Mouse (Mus musculus): ENCODE data around the gene Leng8.

Gene Leng8

DNA sequence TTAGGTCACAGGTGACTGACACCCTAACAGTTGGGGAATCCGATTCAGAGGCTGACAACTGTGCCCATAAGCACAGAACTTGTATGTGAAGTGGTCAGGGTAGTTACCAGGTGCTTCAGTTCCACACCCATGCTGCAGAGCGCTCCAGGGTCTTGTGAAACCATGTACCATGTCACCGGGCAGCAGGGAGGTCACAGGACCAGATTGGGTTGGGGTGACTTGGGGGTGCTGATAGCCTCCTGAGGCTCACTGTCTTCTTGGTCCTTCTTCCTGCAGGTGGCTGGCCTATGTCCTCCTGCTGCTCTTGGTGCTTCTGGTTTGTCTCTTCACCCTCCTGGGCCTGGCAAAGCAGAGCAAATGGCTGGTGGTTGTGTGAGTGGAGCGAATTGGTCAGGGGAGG, 8.9 kb upstream of the Leng8 start:
- DNase-seq: no peak

DNA sequence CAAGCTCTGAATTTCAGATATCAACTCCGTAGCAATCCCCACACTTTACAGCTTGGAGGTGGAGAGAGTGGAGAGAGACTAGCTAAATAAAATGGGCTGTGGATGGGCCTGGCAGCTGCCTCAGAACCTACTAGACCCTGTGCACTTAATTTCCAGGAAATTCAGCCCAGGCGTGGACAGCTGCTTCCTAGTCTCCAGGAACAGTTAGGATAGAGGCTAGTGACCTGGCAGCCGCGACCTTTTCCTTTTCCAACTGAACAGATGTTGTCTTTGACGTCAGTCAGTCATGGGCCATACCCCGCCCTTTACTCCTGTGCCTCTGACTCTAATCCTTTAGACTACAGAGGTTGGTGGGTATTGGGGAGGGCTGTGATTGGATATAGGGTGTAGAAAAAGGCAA, 8.0 kb upstream of the Leng8 start:
- DNase-seq: no peak

DNA sequence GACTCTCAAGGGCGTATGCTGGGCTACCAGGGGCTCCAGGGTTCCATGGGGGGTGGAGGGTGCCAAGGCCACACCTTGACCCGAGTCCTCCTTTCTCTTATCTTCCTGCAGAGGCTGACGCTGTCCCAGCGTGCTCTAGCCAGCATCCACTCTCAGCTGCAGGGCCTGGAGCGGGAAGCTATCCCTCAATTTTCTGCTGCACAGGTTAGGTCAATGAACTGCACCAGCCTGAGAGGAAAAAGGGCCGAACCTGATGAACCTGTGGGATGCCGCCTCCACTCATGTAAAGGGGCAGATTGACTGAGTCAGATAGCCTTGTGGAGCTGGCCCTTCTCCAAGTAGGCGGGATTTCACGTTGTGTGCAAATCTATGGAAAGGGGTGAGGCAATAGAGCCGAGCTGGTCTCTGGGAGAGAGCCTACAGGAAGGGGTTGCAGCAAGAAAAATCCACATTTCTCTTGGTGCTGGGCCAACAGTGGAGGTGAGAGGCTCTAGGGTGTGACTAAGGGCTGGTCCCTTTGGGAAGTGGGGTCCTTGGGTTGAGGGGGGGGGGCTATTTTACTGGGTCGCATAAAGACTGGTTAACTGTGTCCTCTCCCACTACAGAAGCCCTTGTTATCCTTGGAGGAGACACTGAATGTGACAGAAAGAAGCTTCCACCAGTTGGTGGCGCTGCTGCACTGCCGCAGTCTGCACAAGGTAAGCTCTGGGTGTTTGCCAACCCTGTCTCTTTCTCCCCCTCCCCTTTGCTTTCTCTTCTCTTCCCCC, 6.0 kb upstream of the Leng8 start:
- peak; percentile 89 to 93 for DNase-seq

DNA sequence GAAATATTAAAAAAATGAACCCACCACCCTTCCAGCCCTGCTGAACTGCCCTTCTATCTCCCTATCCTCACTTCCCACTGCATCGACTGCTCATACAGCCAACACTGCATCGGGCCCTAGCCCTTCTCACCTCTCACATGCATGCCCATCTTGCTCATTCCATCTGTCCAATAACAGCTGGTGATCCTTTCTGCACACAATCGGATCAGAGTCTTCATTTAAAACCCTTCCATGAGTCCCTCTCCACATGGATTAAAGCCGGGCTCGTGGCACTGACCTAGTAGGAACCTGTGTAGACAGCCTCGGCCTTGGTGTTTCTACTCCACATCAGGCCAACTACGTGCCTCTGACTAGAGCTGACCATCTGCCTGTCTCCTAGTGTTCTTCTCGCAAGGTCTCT, 4.9 kb upstream of the Leng8 start:
- DNase-seq: no peak

DNA sequence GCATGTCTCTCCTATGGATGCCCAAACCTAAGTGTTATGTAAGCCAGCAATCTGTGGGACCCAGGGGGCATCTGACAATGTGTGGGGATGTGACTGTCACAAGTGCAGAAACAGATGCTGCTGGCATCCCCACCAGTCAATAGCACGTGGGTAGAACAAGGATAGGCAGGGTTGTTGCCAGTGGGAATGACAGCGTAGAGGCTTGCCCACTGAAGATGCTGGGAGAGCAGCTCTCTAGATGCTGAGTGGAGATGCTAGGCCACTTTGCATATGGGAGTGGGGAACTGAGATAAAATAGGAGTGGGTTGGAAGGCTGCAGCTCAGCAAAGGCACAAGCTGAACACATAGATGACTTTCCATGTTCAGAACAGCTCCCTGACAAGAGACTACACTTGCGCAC, 4.3 kb upstream of the Leng8 start:
- DNase-seq: no peak

DNA sequence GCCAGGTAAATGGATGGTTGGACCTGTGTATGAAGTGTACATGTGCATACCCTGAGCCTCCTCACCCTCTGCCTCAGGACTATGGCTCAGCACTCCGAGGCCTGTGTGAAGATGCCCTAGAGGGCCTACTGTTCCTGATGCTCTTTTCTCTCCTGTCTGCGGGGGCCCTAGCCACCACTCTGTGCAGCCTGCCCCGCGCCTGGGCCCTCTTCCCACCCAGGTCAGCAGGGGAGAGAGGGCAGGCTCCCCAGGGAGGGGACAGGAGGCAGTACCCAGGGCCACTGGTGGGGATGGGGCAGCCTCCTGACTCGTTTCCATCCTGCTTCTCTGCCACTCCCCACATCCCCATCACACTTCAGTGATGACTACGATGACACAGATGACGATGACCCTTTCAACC, 3.8 kb upstream of the Leng8 start:
- no peak for DNase-seq

DNA sequence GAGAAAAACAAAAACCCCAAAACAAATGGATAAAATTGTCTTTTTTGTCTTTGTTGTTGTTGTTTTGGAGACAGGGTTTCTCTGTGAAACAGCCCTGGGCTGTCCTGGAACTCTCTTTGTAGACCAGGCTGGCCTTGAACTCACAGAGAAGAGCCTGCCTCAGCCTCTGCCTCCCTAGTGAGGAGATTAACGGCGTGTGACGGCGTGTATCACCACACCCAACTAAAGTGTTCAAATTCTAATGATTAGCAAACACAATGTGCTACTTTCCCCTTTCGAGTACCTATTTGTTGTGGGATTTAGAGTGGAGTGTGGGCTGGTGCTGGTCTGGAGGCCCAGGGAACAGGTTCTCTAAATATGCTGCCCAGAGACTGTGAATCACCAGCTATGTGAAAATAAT, 1.9 kb upstream of the Leng8 start:
- no peak for DNase-seq

DNA sequence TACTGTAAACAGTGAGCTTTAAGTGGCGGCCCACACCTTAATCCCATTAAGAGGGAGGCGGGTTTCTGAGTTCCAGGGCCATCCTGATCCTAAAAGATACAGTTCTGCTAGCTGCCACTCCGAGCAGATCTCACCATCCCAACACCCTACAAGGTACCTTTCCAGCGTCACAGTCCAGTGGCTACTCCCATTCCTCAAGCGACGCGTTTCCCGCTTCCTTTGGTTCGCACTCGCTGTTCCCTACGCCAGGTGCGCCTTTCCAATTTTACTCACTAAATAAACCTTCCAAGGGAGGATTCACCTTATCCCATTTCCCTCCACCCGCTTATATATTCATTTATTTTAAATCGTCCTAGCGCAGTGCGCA, 452 bp upstream of the Leng8 start:
- DNase-seq: no peak

DNA sequence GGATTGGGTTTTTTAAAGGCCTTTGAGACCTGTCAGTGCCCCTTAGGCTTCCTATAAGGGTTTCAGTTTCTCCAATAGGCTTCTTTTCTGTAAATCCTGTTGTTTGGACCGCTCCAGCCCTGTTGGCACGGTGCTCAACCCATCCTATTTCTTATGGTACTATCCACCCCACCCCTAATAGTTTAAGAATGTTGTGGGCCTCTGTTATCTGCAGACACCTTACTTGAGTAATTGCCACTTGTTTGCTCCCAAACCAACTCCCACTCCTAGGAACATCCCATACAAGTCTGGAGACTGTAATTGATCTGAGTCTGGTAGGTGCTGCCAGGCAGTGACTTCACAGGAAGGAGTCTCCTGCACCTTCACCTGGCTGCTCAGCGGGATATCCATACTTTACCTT, 907 bp downstream of the Leng8 start:
- peak in 1 of 2 experiments; percentile 12 for DNase-seq

DNA sequence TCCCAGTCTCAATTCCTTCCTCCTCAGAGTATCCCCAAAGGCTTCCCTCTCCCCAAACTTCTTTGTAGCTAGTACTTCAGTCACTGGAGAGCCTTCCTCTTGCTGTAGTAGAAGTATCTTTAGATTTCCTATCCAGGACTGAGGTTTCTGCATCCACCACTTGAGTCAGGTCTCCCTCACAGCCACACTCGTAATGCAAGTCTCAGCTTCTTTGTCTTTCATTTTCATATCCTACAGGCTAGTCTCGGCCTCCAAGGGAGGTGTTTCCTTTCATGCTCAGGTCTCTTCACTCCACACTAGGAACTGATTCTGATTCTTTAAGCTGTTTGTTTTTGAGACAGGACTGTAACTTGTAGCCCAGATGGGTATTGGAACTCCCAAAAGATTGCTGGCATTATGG, 1.3 kb downstream of the Leng8 start:
- peak in 1 of 2 experiments; percentile 2 for DNase-seq

DNA sequence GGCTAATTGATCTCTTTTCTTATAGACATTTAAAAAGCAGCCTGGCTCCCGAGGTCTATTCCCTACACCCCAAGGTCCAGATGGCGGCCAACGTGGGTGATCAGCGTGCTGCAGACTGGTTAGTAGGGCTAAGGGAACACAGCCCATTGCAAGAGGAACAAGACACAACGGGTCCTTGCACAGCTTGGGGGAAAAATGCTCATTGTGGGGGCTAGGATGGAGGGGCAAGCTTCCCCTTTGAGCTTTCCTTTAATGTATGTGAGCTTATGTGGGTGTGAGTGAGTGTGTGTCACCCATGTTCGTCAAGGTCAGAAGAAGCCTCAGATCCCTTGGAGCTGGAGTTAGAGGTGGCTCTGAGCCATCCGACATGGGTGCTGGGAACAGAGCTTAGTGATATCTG, 1.8 kb downstream of the Leng8 start:
- peak in 1 of 2 experiments; percentile 1 for DNase-seq

DNA sequence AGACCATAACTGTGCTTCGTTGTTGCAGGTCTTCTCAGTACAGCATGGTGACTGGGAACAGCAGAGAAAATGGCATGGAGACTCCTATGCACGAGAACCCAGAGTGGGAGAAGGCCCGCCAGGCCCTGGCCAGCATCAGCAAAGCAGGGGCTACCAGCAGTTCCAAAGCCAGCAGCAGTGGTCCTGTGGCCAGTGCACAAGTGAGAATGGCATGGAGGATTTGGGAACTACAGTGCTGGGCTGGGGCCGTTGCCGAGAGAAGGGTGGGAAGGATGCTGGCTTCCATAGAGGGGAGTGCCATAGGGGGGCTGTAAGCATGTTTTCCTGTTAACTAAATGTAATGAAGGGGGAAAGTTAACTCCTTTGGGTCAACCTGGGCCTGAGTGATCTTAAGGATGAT, 2.6 kb downstream of the Leng8 start:
- DNase-seq: no peak

DNA sequence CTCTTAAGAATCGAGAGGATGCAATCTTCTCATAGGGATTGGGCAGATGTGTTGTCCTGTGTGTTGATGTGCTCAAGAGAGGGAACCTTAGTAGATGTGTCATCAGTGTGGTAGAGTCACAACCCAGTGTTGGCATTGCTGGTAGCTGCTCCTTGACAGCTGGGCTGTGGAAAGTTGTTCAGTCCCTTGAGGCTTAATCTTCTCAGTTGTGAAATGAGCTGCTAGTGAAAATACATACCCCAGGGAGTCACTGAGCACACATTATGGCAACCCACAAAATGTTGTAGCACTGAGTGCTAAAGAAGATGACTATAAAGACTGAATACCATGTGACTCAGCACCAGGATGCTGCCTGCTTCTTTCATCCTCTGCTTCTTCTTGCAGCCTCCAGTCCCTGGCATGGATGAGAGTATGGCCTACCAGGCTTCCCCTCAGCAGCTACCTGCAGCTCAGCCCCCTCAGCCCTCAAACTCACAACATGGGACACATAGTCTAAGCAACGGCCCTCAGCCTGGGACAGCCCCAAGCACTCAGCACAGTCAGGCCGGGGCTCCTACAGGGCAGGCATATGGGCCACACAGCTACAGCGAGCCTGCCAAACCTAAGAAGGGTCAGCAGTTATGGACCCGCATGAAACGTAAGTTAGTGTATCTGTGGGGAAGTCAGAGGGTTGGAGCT, 4.9 kb downstream of the Leng8 start:
- DNase-seq: no peak

DNA sequence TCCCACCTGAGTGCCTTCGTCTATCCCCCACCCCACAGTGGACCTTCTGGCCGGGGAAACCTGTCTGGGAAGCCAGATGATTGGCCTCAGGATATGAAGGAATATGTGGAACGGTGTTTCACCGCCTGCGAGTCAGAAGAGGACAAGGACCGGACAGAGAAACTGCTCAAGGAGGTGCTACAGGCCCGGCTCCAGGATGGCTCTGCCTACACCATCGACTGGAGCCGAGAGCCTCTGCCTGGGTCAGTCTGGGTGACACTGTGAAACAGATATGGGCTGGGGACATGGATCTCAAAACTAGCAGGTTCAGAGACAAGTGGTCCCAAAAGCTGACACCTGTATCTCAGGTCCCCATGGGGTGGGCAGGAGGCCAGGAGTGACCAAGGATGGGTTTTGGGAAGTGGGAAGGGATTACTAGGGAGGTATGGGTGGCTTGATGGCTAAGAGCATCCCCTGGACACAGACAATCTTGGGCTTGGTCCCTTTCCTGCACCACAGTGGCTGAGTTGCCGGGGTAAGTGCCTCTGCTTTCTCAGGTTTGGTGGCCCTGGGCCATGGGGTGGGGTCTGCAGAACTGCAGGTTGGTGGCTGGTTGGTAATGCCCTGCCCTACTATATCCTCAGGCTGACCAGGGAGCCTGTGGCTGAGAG, 6.1 kb downstream of the Leng8 start:
- DNase-seq: peak in 1 of 2 experiments; percentile 4

DNA sequence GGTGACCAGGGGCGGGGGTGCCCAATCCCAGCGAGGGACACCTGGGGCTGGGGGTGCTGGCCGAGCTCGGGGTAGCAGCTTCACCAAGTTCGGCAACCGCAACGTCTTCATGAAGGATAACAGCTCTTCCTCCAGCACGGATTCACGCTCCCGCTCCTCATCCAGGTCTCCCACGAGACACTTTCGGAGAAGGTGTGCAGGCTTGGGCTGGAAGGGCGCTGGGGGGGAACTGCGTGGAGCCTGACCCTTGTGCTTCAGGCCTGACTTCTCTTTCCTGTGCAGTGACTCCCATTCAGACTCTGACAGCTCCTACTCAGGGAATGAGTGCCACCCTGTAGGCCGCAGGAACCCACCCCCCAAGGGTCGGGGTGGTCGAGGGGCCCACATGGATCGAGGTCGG, 6.7 kb downstream of the Leng8 start:
- peak in 1 of 2 experiments; percentile 2 for DNase-seq

DNA sequence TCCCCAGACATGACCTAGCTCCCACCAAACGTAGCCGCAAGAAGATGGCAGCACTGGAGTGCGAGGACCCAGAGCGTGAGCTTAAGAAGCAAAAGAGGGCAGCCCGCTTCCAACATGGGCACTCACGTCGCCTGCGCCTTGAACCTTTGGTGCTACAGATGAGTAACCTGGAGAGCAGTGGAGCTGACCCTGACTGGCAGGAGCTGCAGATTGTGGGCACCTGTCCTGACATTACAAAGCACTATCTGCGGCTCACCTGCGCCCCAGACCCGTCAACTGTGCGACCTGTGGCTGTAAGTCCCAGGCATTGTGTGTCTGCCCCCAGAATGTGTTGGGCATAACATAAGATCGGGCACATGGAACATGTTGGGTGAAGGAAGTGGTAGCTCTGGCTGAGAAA, 7.2 kb downstream of the Leng8 start:
- DNase-seq: no peak

DNA sequence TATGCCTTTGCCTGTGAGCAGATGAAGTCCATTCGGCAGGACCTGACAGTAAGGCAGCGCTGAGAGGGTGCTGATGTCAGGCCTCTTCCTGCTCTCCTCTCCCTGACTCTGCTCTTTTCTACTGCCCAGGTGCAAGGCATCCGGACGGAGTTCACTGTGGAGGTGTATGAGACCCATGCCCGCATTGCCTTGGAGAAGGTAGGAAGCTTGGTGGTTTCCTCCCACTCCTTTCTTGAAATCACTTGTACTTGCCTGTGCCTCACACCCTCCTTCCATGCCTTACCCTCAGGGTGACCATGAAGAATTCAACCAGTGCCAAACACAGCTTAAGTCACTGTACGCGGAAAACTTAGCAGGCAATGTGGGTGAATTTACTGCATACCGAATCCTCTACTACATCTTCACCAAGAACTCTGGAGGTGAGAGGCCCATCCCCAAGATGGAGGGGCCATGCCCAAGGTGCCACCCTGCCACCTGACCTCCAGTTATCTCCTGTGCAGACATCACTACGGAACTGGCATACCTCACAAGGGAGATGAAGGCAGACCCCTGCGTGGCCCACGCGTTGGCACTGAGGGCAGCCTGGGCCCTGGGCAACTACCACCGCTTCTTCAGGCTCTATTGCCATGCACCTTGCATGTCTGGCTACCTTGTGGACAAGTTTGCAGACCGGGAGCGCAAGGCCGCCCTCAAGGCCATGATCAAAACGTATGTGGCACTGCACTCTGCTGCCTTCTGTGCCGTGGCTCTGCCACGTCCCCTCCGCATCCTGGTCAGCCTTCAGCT, 8.1 kb downstream of the Leng8 start:
- DNase-seq: peak in 1 of 2 experiments; percentile 2

DNA sequence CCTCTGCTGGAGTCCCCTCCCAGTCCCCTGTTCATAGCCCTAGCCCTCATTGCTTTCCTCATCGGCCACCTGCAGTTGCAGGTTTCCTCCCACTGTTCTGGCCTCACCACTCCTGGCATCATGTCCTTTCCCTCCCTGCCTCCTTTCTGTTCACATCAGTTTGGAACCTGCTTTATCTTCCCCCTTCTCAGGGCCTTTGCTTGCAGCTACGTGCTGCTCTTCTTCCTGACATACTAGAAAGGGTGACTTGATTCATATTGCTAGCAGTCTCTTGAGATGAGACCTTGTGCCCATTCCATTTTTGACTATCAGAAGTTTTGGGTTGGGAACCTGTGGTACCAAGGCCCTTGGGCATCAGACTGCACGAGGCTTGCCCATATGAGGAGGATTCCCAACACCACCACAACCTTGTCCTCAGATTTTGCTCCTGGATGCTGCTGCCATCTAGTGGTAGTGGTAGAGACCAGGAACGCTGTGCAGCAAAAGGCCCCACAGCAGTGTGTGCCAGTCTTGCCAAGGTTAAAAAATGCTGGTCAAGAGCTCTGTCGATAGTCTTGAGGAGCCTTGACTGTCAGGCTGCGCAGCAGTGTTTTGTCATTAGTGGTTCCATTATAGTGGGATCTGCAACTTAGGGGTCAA, 8.8 kb downstream of the Leng8 start:
- peak; percentile 60 to 68 for DNase-seq

DNA sequence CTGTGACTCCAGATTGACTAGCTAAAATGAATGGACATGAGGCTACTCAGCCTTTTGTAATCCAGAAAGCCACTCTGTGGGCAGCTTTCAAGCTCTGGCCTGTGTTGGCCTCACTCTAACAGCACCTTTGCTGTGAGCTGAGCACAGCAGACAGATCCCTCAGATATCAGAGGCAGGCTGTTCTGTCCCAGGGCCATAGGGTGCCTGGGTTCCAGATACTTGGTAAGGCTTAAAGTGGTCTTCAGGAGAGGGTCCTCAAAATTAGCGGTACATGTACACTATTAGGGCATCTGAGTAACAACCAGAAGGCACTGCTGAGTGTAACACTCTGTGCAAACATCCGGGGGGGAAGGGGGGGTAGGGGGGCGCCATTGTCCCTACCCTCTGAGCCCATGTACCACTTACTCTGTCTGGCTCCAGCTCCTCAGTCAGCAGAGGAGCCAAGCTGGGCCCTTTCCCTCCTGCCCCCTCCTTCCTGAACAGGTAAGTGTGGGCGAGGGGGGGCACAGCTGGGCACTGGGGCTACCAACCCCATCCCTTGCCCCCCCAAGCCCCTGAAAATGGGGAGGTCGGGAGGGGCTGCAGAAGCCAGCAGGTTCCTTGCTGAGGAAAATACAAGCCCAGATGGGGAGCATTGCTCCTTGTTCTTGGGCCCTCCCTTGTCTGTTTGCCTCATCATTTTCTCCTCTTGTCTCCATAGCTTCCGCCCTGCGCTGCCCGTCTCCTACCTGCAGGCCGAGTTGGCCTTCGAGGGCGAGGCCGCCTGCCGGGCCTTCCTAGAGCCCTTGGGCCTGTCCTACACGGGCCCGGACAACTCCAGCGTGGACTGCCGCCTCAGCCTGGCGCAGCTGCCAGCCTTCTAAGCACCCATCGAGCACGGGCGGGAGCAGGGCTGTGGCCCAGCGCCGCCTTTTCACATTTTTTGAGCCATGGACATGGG, 9.7 kb downstream of the Leng8 start:
- DNase-seq: peak in 1 of 2 experiments; percentile 12

DNA sequence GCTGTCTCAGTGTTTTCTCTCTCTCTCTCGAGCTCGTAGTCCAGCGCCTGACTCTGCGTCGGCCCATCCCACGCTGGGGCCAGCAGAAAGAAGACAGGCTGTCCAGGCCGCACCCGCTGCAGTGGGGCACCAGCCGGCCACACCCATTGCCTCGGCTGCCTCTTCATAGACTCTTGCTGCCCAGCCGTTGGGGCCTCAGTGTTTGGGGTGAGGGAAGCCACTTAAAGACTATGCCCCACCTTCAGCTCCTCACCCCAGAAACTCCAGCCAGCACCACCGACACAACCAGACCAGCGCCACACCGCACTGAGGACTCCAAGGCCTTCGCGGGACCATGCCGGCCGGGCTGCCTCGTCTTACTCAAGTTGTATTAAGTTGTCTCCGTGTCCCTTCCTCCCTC, 10.5 kb downstream of the Leng8 start:
- peak in 1 of 2 experiments; percentile 6 for DNase-seq

DNA sequence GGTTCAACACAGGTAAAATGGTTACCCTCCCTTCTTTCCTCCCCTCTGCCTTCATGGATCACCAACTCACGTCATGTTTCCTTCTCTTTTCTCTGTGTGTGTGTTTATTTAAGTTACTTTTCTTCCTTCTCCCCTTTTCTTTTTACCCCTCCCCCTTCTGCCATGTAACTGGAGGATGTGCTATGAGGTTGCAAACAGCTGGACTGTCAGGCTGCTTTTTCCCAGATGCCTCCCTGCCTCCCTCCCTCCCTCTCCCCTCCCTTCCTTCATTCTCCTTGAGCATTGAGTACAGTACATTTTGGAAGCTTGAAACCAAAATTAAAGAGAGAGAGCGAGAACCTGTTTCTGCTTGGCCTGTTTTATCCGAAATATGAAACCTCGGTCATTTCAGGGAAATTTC, 11.0 kb downstream of the Leng8 start:
- no peak for DNase-seq
